Mouse (Mus musculus) intestine, embryonic 14.5 days (tissue): ENCODE results near the gene Dnajb4. TPM values are rescaled to one million over a fixed set of nuclear protein-coding genes. Genes with fewer than 3 reads are reported as not detected.

Experiments
- ATAC-seq: fragments of 200-750 bp; cut with Nextera tagmentation; replicated peaks from 2 replicates; pipeline ENCODE4 v1.8.0; 2017; ENCODE audit warnings: low read depth, moderate number of reproducible peaks, moderate TSS enrichment, moderate library complexity; ENCODE audit not compliant: low FRiP score, low TSS enrichment
- DNase-seq: peaks from one replicate; pipeline ENCODE4 v3.0.0-alpha.2; 2018; ENCODE audit warnings: low spot score
- H3K27ac ChIP-seq: fragments of 300-500 bp; sonication (generic); 2 replicates; pipeline ENCODE4 v1.5.1; 2014; ENCODE audit warnings: low read depth, mild to moderate bottlenecking, control low read depth
- H3K27me3 ChIP-seq: fragments of 300-500 bp; sonication (generic); replicated peaks from 2 replicates; pipeline ENCODE4 v1.6.1; 2014; ENCODE audit warnings: low read length, control low read depth; ENCODE audit not compliant: control insufficient read depth, insufficient read depth
- H3K36me3 ChIP-seq: fragments of 300-500 bp; sonication (generic); 2 replicates; pipeline ENCODE4 v1.6.1; 2014; ENCODE audit warnings: low read length, control low read depth; ENCODE audit not compliant: control insufficient read depth, insufficient read depth
- H3K4me1 ChIP-seq: fragments of 300-500 bp; sonication (generic); replicated peaks from 2 replicates; pipeline ENCODE4 v1.6.1; 2014; ENCODE audit warnings: low read length, control low read depth, mixed read lengths; ENCODE audit not compliant: control insufficient read depth, insufficient read depth
- H3K4me2 ChIP-seq: fragments of 300-500 bp; sonication (generic); 2 replicates; pipeline ENCODE4 v1.6.1; 2014; ENCODE audit warnings: low read length
- H3K4me3 ChIP-seq: fragments of 300-500 bp; sonication (generic); 2 replicates; pipeline ENCODE4 v1.5.1; 2014; ENCODE audit warnings: low read depth, low read length, control low read depth, mixed read lengths
- H3K9ac ChIP-seq: fragments of 300-500 bp; sonication (generic); 2 replicates; pipeline ENCODE4 v1.6.1; 2014; ENCODE audit warnings: mild to moderate bottlenecking, low read length
- H3K9me3 ChIP-seq: fragments of 300-500 bp; sonication (generic); 2 replicates; pipeline ENCODE4 v1.6.1; 2016; ENCODE audit warnings: low read length, control low read depth; ENCODE audit not compliant: control insufficient read depth
- WGBS: fragments of 180-500 bp; shearing (Covaris S2); extraction: QIAGEN DNeasy Blood & Tissue Kit; methylation state at CpG from one replicate; pipeline ENCODE4 v1.1.7; 2014; 5-methylcytosine and 5-hydroxymethylcytosine counted together
- polyA plus RNA-seq: library from polyadenylated mRNA; unstranded; fragments of >200 nt; fragmentation: Nextera tagmentation; extraction: Ambion mirVana; gene quantifications from 2 replicates; pipeline ENCODE4 v1.2.1, GENCODE M21; 2014

The Dnajb4 gene
- polyA plus RNA-seq, 1 experiment from 2014 or later = 24.1 TPM

DNA sequence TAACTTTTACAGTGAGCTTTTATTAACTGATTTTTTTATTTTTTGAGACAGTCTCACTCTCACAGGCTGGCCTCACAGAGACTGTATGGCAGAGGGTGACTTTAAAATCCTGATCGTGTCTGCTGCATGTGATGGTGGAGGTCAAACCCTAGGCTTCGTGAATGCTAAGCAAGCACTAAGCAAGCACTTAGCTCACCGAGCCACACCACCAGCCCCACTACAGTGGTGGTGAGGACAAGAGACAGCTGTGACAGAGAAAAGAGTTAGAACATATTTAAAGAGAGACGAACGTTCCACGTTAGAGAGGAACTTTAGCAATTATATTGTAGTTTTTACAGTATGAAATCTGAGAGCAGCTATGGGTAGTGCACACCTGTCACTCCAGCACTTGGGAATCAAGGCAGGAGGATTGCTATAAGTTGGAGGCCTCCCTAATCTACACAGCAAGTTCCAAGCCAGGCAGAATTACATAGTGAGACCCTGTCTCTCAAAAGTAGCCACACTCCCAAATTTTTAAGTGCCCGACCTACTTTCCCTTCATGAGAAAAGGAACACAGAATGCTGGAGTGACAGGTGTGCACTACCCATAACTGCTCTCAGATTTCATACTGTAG, 37.7 kb downstream of the Dnajb4 start:
- Histone ChIP-seq H3K27me3 (no peaks in the 10 kb centered on the region), H3K4me2 (no peak overlapping the region), H3K4me1 (peaks cover 5% of the 10 kb centered on the region), H3K4me3 (no peak overlapping the region), H3K9me3 (no peaks in the 10 kb centered on the region), H3K36me3 (no peaks in the 10 kb centered on the region), H3K27ac (no peak overlapping the region), H3K9ac (no peak overlapping the region)
- 62% methylated on average over 7 of the region's 7 CpGs for WGBS
- DNase-seq (no peak), ATAC-seq (no peak)

DNA sequence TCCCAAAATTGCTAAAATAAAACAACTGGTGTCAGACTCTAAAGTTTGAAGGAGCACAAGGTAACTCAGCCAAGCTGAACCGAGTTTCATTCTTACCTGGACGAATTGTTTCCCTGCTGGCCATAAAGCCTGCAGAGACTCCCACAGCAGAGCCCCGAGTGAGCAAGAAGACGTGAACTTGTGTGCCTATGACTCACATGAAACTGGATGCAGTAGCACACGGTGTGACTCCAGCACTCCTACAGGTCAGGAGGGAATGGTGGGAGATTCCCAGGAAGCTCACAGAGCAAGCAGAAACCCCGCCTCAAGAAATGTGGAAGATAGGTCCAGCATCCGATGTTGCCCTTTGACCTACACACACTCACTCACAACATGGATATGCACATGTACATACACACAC, 38.2 kb downstream of the Dnajb4 start:
- Histone ChIP-seq H3K27ac (no peak overlapping the region), H3K9ac (no peak overlapping the region)
- 29% methylated on average over 7 of the region's 7 CpGs for WGBS

DNA sequence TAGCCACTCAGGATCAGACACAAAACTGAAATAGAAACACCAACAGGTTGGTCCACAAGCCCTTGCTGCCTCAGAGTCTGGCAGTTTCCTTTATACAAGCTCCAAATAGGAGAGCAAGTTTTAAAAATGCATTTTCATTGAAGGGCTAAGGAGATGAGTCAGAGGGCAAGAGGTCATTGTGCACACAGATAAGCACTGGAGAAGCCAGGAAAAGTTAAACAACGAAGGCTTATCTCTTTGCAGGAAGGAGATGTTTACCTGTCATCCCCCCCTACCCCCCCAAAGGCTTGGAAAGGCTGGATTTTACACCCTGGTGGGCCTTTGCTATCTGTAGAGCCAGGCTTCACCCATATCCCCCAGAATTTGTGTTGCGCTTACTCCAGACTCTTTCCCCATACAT, 38.9 kb downstream of the Dnajb4 start:
- Histone ChIP-seq H3K4me2 (no peak overlapping the region), H3K27me3 (peaks cover 1% of the 10 kb centered on the region; the same call in 1 of the 2 replicates), H3K36me3 (no peaks in the 10 kb centered on the region), H3K4me1 (peaks cover 5% of the 10 kb centered on the region), H3K4me3 (no peak overlapping the region), H3K27ac (no peak overlapping the region; the same call in 1 of the 2 replicates), H3K9ac (no peak overlapping the region), H3K9me3 (no peaks in the 10 kb centered on the region)
- ATAC-seq = peak; percentile 37; the same call in 1 of the 2 replicates
- WGBS = 43% methylated on average over 2 of the region's 2 CpGs
- DNase-seq = no peak

More for the DNA sequence above, 38.2 kb downstream of the Dnajb4 start:
- no peaks in the 10 kb centered on the region for H3K36me3 ChIP-seq
- H3K27me3 ChIP-seq = no peaks in the 10 kb centered on the region
- no peaks in the 10 kb centered on the region for H3K9me3 ChIP-seq
- peaks cover 5% of the 10 kb centered on the region for H3K4me1 ChIP-seq
- no peak overlapping the region for H3K4me3 ChIP-seq
- no peak overlapping the region for H3K4me2 ChIP-seq
- ATAC-seq (no peak; the same call in 1 of the 2 replicates), DNase-seq (no peak)

DNA sequence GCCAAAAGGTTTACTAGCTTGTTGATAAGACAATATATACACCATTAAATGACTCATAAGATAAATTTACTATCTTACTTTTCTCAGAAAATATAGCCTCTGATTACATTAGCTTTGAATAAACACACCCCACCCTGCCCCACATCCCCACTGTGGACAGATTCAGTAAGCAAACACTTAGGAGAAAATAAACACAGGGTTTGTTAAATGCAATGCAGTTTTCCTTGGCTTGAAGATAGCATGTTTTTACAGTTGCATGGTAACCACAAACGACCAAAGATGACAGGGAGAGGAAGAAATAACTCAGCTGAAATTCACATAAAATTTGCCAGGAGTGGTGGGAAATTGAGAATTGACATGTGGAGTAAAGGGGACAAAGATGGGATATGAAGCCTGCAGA, 39.7 kb downstream of the Dnajb4 start:
- no peak overlapping the region for H3K4me2 ChIP-seq
- no peaks in the 10 kb centered on the region for H3K36me3 ChIP-seq
- WGBS = 14% methylated on average over 1 of the region's 1 CpGs
- no peaks in the 10 kb centered on the region for H3K9me3 ChIP-seq
- H3K9ac ChIP-seq = no peak overlapping the region
- ATAC-seq (no peak), DNase-seq (no peak)
- peaks cover 12% of the 10 kb centered on the region for H3K4me1 ChIP-seq
- no peak overlapping the region for H3K27ac ChIP-seq
- peaks cover 10% of the 10 kb centered on the region for H3K27me3 ChIP-seq
- H3K4me3 ChIP-seq = no peak overlapping the region

DNA sequence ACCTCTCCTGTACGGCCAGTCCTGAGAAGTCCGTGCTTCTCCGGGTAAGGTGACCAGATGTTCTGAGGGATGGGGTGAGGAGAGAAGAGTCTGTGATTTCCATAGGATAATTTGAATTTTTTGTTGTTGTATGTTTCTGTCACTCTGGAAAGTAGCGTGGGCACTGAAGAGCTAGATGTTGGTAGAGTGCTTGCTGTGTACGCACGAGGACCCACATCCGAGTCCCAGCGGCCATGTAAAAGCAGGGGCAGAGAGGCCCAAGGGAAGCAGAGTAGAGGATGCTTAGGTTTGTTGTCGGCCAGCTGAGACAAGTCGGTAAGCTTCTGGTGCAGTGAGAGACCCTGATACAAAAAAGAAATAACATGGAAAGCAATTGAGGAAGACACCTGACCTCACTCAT, 42.1 kb downstream of the Dnajb4 start:
- Histone ChIP-seq H3K4me3 (no peak overlapping the region), H3K4me1 (peaks cover 14% of the 10 kb centered on the region), H3K27ac (no peak overlapping the region), H3K36me3 (no peaks in the 10 kb centered on the region), H3K9me3 (no peaks in the 10 kb centered on the region), H3K9ac (no peak overlapping the region), H3K27me3 (peaks cover 10% of the 10 kb centered on the region), H3K4me2 (no peak overlapping the region)
- no peak for DNase-seq
- WGBS = 92% methylated on average over 10 of the region's 10 CpGs
- no peak for ATAC-seq

DNA sequence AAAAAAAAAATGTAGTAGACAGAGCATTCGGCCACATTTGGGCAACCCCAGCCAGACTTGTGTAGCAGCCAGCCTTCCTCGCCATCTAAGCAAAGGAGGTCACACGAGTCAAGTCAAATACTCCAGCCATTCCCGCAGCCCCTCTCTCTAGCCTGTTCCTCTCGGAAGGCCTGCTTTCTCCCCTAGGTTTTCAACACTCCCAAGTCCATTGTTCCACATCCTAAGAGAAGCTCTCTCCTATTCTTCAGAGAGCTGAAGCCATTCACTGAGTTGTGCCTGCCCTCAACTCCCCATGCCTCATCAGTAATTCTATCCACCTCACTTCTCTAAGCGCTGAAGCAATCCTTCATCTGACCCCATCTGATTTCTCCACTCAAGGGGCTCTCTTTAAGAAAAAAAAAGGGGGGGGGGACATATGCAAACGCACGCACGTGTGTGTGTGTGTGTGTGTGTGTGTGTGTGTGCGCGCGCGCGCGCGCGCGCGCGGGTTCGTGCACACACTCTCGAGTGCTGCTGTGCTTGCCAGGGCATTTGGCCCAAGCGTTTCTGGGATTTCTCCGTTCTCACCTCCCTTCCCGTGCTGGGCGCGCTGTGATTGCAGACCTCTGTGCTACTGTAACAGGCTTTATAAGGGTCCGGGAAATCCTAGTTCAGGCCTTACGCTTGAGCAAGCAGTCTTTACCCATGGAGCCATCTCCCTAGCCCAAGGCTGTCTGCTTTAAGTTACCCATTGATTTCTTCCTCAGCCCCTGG, 43.2 kb downstream of the Dnajb4 start:
- DNase-seq = no peak
- WGBS = 18% methylated on average over 29 of the region's 29 CpGs
- no peak for ATAC-seq

DNA sequence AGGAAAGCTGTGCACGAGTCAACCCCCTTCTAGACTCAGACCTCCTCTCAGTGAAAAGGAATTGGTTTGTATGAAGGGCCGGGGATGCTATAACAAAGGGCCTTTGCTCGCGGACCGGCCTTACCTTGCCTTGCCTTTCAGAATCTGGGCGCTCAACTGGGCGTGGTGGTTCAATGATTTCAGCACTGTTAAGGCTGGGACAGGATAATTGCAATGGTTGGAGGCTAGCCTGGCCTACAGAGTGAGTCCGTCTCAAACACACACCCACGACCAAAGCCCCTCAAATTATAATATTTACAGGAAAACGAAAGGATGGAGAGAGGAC, 44.0 kb downstream of the Dnajb4 start, which contains the start of gene Gipc2:
Gene Gipc2 (minus strand): TSS at position 132 of the 325 bp plus-strand sequence.
- peaks cover 14% of the 10 kb centered on the region for H3K4me1 ChIP-seq
- H3K4me3 ChIP-seq = peak within 1 kb of the TSS; percentile 41
- peak; percentile 45; the same call in 1 of the 2 replicates for ATAC-seq
- no peak for DNase-seq
- no peaks in the 10 kb centered on the region for H3K36me3 ChIP-seq
- WGBS = 18% methylated on average over 10 of the region's 10 CpGs
- H3K4me2 ChIP-seq = peak within 1 kb of the TSS; percentile 73
- peak within 1 kb of the TSS; percentile 51 for H3K9ac ChIP-seq
- H3K27ac ChIP-seq = peak within 1 kb of the TSS; percentile 57
- no peaks in the 10 kb centered on the region for H3K9me3 ChIP-seq
- H3K27me3 ChIP-seq = peaks cover 10% of the 10 kb centered on the region

More for the DNA sequence above, 43.2 kb downstream of the Dnajb4 start:
- H3K4me2 ChIP-seq = peak overlapping the region; percentile 73
- H3K4me1 ChIP-seq = peaks cover 12% of the 10 kb centered on the region
- no peak overlapping the region for H3K9ac ChIP-seq
- H3K36me3 ChIP-seq = no peaks in the 10 kb centered on the region
- H3K9me3 ChIP-seq = no peaks in the 10 kb centered on the region
- H3K4me3 ChIP-seq = peak overlapping the region; percentile 13; the same call in 1 of the 2 replicates
- H3K27me3 ChIP-seq = peaks cover 10% of the 10 kb centered on the region
- H3K27ac ChIP-seq = no peak overlapping the region

DNA sequence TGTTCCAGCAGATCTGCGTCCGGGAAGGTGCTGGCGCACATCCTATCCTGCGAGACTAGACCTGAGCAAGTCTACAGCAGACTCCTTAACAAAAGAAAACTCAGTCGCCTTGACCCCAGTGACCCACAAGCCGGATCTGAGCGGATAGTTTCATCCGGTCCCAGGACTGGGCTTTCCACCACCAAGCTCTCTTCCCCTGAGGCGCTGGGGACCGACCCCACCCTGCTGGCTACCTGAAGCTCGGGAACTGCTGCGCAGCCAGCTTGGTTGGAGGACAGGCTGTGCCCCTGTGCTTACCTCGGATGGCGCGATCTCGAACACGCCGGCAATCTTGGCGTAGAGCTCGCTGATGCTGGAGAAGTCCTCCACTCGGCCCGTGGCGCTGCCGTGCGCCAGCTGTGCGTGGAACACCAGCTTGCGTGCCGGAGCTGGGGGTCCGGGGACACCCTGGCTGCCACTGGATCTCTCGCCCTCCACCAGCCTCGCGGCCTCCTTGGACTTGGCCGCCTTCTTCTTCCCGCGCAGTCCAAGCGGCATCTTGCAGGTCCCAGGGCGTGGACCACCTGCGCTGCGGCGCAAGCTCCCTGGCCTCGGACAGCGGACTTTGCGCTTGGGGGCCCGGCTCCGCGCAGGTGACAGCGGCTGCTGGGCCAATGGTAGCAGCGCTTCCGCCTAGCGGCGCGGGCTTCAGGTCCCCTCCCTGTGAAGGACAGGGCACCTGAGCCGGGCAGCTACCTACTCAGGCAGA, 44.6 kb downstream of the Dnajb4 start:
- no peaks in the 10 kb centered on the region for H3K9me3 ChIP-seq
- ATAC-seq (peak; percentile 92), DNase-seq (peak; percentile 80)
- H3K36me3 ChIP-seq = no peaks in the 10 kb centered on the region
- 3% methylated on average over 53 of the region's 53 CpGs for WGBS
- H3K27me3 ChIP-seq = peaks cover 10% of the 10 kb centered on the region
- peak overlapping the region; percentile 57 for H3K27ac ChIP-seq
- peak overlapping the region; percentile 73 for H3K4me2 ChIP-seq
- H3K9ac ChIP-seq = peak overlapping the region; percentile 51
- H3K4me3 ChIP-seq = peak overlapping the region; percentile 41
- peaks cover 14% of the 10 kb centered on the region for H3K4me1 ChIP-seq
